Mouse (Mus musculus) lung, postnatal 10 days (tissue): ENCODE results near the gene Sdhaf2.

ENCODE experiments used
- DNase-seq: peaks from one replicate; pipeline ENCODE4 v3.0.0; 2021

Sdhaf2 gene

DNA sequence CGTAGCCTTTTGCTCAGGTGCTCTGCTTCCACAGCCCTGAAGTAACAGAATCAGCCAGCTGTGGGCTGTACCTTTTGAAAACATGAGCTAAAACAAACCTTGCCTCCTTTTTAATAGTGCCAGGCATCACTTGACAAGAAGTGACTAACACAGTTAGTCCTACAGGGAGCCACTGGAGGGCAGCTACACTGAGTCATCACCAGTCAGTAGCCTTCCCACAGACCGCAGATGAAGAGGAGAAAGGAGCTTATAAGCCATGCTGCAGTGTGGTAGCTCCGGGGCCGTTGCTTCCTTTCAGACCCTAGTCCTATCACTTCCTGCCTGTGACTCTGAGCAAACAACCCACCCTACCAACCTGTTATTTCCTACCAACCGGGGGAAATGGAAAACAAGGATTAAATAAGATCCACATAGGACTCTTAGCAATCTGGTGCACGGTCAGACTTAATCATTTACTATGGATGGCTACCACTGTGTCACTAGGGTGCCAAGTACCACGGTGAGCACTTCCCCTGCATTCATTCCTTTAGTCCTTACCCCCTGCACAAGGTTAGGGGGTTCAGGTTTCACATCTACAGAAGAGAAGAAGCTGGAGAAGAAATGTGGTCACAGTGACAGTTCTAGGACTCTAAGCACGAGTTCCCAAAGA lies 28.3 kb downstream of the Sdhaf2 start:
- no peak for DNase-seq

DNA sequence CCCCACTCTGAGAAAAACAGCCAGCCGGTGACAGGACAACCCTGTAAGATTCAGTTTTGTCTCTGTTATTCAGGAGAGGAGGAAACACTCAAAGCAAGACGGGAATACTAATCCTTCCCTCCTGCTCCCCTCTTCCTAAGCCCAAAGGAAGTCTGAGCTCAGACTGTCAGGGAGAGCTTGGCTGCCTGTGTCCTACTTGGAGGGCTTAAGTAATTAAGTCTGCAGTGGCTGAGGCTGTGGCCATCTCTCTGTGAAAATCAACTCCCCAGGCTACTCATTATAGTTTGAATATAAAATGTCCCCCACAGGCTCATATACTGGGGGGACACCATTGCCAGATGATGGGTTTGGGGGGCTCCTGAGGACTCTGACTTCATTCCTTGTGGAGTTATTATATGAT lies 29.0 kb downstream of the Sdhaf2 start:
- DNase-seq, result no peak

- DNase-seq, result no peak
These were observed 30.3 kb downstream of the Sdhaf2 start for GRCm38 (mm10) chr19:10495670-10496069.

- DNase-seq, result peak; percentile 76
These were observed 39.6 kb downstream of the Sdhaf2 start for GRCm38 (mm10) chr19:10486264-10486738.

DNA sequence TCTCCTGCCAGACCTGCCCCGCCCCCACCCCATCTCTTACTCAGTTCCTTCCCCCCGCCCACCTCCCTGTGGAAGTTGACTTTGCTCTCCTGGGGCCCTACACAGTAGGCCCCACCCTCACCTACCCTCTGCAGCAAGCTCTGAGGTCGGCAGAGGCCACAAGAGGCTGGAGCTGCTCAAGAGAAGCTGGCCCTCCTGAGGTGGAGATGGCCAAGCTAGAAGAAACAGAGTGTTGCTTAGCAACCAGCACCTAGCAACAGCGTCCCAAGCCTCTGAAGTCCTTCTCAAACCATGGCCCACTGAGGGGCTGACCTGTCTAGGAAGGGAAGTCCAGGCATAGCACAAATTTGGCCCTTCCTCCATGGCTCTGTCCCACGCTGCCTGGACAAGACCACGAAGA lies 43.2 kb downstream of the Sdhaf2 start, which contains the start of gene Ppp1r32:
Gene Ppp1r32 (minus strand): TSS at position 226 of the 400 bp plus-strand sequence.
- peak; percentile 19 for DNase-seq

GRCm38 (mm10) chr19:10479541-10479940 lies 46.4 kb downstream of the Sdhaf2 start:
- no peak for DNase-seq

- no peak for DNase-seq
These were observed 52.2 kb downstream of the Sdhaf2 start for GRCm38 (mm10) chr19:10473779-10474178.

GRCm38 (mm10) chr19:10472958-10473357 lies 53.0 kb downstream of the Sdhaf2 start:
- no peak for DNase-seq

DNA sequence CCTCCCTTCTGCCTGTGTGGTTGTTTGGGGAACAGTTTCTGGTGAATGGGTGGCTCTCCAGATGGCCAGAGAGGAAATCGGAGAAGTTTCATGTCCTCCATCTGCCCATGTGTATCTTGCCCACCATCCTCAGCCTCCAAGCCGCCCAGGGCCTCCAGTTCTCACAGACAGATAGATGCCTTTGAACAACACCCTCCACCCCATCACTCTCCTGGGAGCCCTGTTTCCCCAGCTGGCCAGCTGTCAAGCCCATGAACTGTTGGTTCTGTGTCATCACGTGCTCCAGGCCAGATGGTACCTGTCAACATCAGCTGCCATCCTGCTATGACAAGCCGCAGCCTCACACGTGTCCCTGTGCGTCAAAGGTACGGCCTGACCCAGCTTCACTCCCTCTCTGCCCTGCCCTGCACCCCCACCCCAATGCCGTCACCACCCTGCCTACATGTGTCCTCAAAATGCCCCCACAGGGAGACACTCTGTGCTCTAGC lies 56.7 kb downstream of the Sdhaf2 start:
- DNase-seq, result peak; percentile 76

GRCm38 (mm10) chr19:10464427-10464826 lies 61.5 kb downstream of the Sdhaf2 start:
- no peak for DNase-seq

DNA sequence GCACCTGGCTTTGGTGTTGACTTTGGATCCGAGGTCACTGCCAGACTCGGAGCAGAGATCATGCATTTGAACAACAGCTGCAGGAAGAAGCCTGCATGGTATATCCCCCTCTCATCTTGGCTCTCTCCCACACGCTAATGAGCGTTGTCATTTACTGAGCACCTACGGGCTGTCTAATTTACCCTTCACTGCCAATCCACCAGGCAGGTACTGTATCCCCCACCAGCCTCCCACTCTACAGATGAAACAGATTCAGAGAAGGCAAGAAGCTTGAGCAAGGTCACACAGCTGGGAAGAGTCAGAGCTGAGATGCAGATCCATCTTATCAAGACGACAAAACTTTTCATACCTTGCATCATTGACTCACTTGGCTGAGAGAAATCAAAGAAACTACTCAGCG lies 64.4 kb downstream of the Sdhaf2 start:
- DNase-seq, result no peak

DNA sequence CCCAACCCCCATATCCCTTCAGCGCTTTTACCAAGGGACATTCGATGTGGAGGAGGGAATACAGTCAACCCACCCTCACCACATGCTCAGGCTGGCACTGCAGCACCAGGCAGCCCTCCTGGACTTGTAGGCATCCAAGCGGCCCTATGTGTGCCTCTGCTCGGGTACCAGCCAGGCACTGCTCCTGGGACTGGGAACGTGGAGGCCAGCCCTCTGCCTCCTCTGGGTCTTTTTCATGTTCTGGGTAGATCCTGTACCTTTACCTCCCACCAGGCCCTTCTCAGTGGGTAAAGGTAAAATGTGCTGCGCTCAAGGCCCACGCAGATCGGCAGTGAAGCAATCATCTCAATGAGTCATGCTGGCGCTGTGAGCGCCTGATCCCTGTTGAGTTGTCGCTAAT lies 66.0 kb downstream of the Sdhaf2 start:
- no peak for DNase-seq

GRCm38 (mm10) chr19:10458096-10458495 lies 67.8 kb downstream of the Sdhaf2 start:
- DNase-seq, result peak; percentile 85

GRCm38 (mm10) chr19:10457484-10457800 lies 68.5 kb downstream of the Sdhaf2 start:
- DNase-seq, result peak; percentile 72

DNA sequence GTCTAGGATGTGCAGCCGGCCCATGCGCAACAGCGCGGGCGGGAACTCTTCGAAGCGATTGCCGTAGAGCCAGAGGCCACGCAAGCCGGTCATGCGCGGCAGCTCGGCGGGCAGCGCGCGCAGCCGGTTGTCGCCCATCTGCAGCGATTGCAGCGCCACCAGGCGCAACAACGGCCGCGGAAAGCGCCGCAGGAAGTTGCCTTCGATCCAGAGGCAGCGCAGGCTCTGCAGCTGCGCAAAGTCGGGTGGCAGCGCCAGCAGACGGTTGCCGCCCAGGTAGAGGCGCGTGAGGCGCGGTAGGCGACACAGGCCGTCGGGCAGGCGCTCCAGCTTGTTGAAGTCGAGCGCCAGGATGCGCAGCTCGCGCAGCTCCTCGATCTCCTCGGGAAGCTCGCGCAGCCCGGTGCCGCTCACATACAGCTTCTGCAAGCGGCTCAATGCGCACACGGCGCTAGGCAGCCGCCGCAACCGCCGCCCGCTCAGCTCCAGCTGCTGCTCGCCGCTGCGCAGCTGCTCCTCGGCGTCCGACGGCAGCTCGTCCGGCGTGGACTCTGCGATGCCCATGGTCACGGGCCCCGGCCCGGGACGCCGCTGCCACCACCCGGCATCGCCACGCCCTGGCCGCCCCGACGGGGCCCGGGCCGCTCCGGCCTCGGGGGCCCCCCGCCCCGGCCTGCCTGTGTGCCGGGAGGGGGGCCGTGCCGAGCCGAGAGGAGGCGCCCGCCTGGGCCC lies 69.0 kb downstream of the Sdhaf2 start, which contains the start of gene Lrrc10b:
Gene Lrrc10b (minus strand): TSS at position 722 of the 732 bp plus-strand sequence.
- peak; percentile 80 for DNase-seq

DNA sequence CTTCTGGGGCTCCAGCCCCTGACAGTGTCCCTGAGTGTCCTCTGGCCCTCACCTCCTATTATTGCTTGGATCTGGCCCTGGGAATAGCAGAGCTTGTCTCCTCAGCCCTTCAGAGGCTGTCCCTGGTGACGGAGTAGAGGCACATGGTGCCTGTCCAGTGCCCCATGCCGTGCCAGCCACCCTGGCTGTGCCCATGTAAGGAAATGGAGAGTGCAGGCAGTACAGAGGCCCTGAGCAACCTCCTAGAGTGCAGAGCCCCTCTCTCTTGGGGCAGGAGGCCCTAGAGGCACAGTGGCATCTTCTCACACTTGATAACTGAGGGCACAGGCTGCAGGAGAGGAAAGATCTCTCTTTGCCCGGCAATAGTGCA lies 70.5 kb downstream of the Sdhaf2 start:
- DNase-seq, result no peak

DNA sequence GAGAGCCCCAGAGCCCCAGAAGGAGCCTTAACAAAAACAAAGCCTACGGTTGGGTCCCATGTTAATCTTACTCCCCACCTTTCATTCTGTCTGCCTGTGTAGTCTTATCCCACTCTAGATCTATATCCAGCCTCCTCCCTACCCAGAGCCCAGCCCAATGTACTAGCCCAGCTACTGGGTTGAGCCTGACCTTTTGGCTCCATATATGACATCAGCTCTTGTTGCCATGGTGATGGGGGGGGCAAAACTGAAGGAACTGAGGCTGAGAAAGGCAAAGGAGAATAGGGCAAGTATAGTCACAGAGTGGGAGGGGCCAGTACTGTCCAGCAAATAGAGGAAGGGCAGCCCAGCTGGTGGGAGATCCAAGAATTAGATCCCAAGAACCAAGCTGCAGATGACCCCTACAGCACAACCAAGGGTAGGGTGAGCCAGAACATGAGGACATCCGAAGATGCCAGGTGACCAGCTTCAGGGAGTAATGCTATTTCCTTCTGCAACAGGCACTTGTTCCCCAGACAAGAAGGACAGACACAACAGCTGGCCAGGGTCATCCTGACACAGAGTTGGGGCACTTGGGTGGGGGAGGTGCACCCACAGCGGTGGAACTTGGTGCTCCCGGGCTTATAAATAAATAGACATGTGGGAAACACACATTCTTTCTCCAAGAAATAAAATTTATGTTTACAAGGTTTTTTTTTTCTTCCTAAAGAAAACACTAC lies 71.1 kb downstream of the Sdhaf2 start:
- DNase-seq, result no peak
